Mouse (Mus musculus) neutrophil, adult 59 days (primary cell): Measurements from ENCODE around the gene Olfr5. TPM values are rescaled to one million over a fixed set of nuclear protein-coding genes. Genes with fewer than 3 reads are reported as not detected.

Experiments
- total RNA-seq, 2 experiments: library from RNA; stranded (reverse); gene quantifications; 1 replicate in 1 of 2; 2 replicates in 1 of 2; pipeline ENCODE4 v1.2.4; 2023

The Olfr5 gene
- not detected for total RNA-seq

GRCm38 (mm10) chr7:6486841-6487240, at the start of gene Olfr5:
Gene Olfr5, minus strand, starts transcription at chr7:6486941.

GRCm38 (mm10) chr7:6522850-6523249, 36.1 kb upstream of the Olfr5 start, which contains the start of gene Olfr1349:
Gene Olfr1349, minus strand, starts transcription at chr7:6522950.

GRCm38 (mm10) chr7:6508648-6509047, 21.9 kb upstream of the Olfr5 start, which contains the start of gene Olfr1348:
Gene Olfr1348, minus strand, starts transcription at chr7:6508748.

GRCm38 (mm10) chr7:6499655-6500054, 12.9 kb upstream of the Olfr5 start, which contains the start of gene Olfr1347:
Gene Olfr1347, minus strand, starts transcription at chr7:6499755.

GRCm38 (mm10) chr7:6466951-6467350, 19.8 kb downstream of the Olfr5 start, which contains the start of gene Olfr1346:
Gene Olfr1346, plus strand, starts transcription at chr7:6467101.

GRCm38 (mm10) chr7:6455868-6456267, 30.9 kb downstream of the Olfr5 start, which contains the start of gene Olfr1336:
Gene Olfr1336, plus strand, starts transcription at chr7:6456168.

GRCm38 (mm10) chr7:6438388-6438787, 48.4 kb downstream of the Olfr5 start, which contains the start of gene Olfr1344:
Gene Olfr1344, plus strand, starts transcription at chr7:6438688.

Other genes starting within 250 kb of the Olfr5 start
- not detected for gene Epp13, start 234.2 kb downstream of the Olfr5 start, total RNA-seq
- gene Zfp667, start 200.4 kb downstream of the Olfr5 start, total RNA-seq: under 1 TPM; 0.24 to 0.35 TPM
- under 1 TPM; 0.60 to 0.73 TPM for gene Zfp583, start 155.7 kb downstream of the Olfr5 start, total RNA-seq
- gene Gm3854, start 143.2 kb downstream of the Olfr5 start, total RNA-seq: under 1 TPM in 1 of 2 experiments, not detected in 1; 0.11 TPM
- gene Zfp78, start 123.7 kb downstream of the Olfr5 start, total RNA-seq: 1 to 10 TPM in 1 of 2 experiments, under 1 TPM in 1; 0.88 to 1.2 TPM
- 1 to 10 TPM; 1.4 to 2.2 TPM for gene Zfp28, start 103.6 kb downstream of the Olfr5 start, total RNA-seq
- not detected for gene Smim17, start 88.2 kb downstream of the Olfr5 start, total RNA-seq
- not detected for gene Gm20715, start 76.7 kb downstream of the Olfr5 start, total RNA-seq
- not detected for gene Olfr1344, start 48.3 kb downstream of the Olfr5 start, total RNA-seq
- gene Olfr1336, start 30.8 kb downstream of the Olfr5 start, total RNA-seq: under 1 TPM in 1 of 2 experiments, not detected in 1; 0.04 TPM
- not detected for gene Olfr1346, start 19.8 kb downstream of the Olfr5 start, total RNA-seq
- not detected for gene Olfr1347, start 12.8 kb upstream of the Olfr5 start, total RNA-seq
- not detected for gene Olfr1348, start 21.8 kb upstream of the Olfr5 start, total RNA-seq
- gene Olfr1349, start 36.0 kb upstream of the Olfr5 start, total RNA-seq: not detected
- gene Olfr1350, start 77.9 kb upstream of the Olfr5 start, total RNA-seq: not detected
- gene Zim1, start 209.5 kb upstream of the Olfr5 start, total RNA-seq: not detected
- not detected for gene Peg3, start 243.5 kb upstream of the Olfr5 start, total RNA-seq
- gene Usp29, start 243.6 kb upstream of the Olfr5 start, total RNA-seq: not detected